Mouse (Mus musculus) hindbrain, embryonic 16.5 days (tissue): ENCODE measurements around the gene Birc7. TPM values are rescaled to one million over a fixed set of nuclear protein-coding genes. Genes with fewer than 3 reads are reported as not detected.

ENCODE experiments used
- ATAC-seq: fragments of 200-750 bp; cut with Nextera tagmentation; 2 replicates; pipeline ENCODE4 v1.8.0; 2017; ENCODE audit warnings: moderate TSS enrichment, moderate library complexity
- H3K27ac ChIP-seq: fragments of 300-500 bp; sonication (generic); 2 replicates; pipeline ENCODE4 v1.5.1; 2014; ENCODE audit warnings: low read depth, mild to moderate bottlenecking, control low read depth, low read length, moderate library complexity
- H3K27me3 ChIP-seq: fragments of 300-500 bp; sonication (generic); replicated peaks from 2 replicates; pipeline ENCODE4 v1.6.1; 2014; ENCODE audit warnings: low read length; ENCODE audit not compliant: control insufficient read depth, insufficient read depth
- H3K36me3 ChIP-seq: fragments of 300-500 bp; sonication (generic); 2 replicates; pipeline ENCODE4 v1.6.1; 2014; ENCODE audit warnings: mild to moderate bottlenecking, low read length, moderate library complexity, mixed read lengths; ENCODE audit not compliant: control insufficient read depth, insufficient read depth
- H3K4me1 ChIP-seq: fragments of 300-500 bp; sonication (generic); 2 replicates; pipeline ENCODE4 v1.6.1; 2014; ENCODE audit warnings: low read depth, low read length; ENCODE audit not compliant: control insufficient read depth, insufficient read depth
- H3K4me2 ChIP-seq: fragments of 300-500 bp; sonication (generic); 2 replicates; pipeline ENCODE4 v1.6.1; 2014; ENCODE audit warnings: mild to moderate bottlenecking, low read length, control low read depth, moderate library complexity
- H3K4me3 ChIP-seq: fragments of 300-500 bp; sonication (generic); 2 replicates; pipeline ENCODE4 v1.5.1; 2014; ENCODE audit warnings: mild to moderate bottlenecking, low read length, control low read depth, moderate library complexity
- H3K9ac ChIP-seq: fragments of 300-500 bp; sonication (generic); 2 replicates; pipeline ENCODE4 v1.6.1; 2014; ENCODE audit warnings: low read depth, mild to moderate bottlenecking, control low read depth, low read length, moderate library complexity
- H3K9me3 ChIP-seq: fragments of 300-500 bp; sonication (generic); 2 replicates; pipeline ENCODE4 v1.6.1; 2014; ENCODE audit warnings: mild to moderate bottlenecking, low read length, moderate library complexity; ENCODE audit not compliant: control insufficient read depth
- WGBS: fragments of 180-500 bp; shearing (Covaris S2); extraction: QIAGEN DNeasy Blood & Tissue Kit; methylation state at CpG from one replicate; pipeline ENCODE4 v1.1.7; 2014; 5-methylcytosine and 5-hydroxymethylcytosine counted together
- polyA plus RNA-seq: library from polyadenylated mRNA; unstranded; fragments of >200 nt; fragmentation: Nextera tagmentation; extraction: Ambion mirVana; gene quantifications from 2 replicates; pipeline ENCODE4 v1.2.1, GENCODE M21; 2015

Birc7 gene
- polyA plus RNA-seq, 1 experiment from 2014 or later = 0.13 TPM

DNA sequence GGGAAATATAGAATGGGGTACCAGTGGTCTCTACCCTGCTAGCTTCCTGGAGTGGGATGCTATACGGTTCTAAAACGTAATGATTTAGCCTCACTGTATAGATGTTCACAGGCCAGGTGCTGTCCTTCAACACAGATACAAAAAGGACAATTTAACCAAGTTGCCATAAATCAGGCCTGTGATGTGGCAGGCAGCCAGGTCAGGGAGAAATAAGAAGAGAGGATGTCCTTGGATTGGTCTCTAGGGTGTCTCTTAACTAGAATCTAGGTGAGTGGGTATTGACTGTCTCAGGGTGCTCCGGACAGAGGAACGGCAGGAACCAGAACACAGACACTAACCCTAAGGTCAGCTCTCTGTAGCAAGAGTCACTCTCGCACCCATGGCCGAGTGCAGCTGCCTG is 6.1 kb upstream of the Birc7 start:
- Histone ChIP-seq H3K9me3 (no peaks in the 10 kb centered on the region), H3K9ac (no peak overlapping the region), H3K36me3 (peaks cover 1% of the 10 kb centered on the region; the same call in 1 of the 2 replicates), H3K27me3 (no peaks in the 10 kb centered on the region), H3K27ac (no peak overlapping the region), H3K4me2 (no peak overlapping the region), H3K4me1 (peaks cover 9% of the 10 kb centered on the region), H3K4me3 (no peak overlapping the region)
- ATAC-seq = no peak
- WGBS = 86% methylated on average over 6 of the region's 6 CpGs

DNA sequence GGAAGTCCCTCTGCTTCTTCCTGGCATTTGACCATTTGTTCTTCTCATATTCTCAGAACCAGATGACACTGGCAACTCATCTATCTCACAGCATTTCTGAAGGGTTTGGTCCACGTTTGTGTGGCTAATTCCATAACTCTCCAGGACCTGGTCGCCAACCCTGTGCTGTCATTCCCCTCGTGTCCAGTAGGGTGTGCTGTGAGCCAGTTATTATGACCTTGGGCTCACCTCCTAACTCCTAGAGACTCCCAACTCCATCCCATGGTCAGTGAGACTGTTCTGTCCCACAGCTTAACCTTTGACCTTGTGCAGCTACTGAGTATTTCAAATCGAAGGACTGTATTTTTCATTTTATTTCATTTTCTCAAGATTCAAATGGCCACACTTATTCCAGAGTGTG is 3.6 kb upstream of the Birc7 start:
- ATAC-seq = no peak
- Histone ChIP-seq H3K9me3 (no peaks in the 10 kb centered on the region), H3K4me1 (no peaks in the 10 kb centered on the region), H3K27ac (no peak overlapping the region), H3K36me3 (no peaks in the 10 kb centered on the region), H3K27me3 (no peaks in the 10 kb centered on the region), H3K9ac (no peak overlapping the region), H3K4me3 (no peak overlapping the region), H3K4me2 (no peak overlapping the region)
- 5% methylated on average over 4 of the region's 4 CpGs for WGBS

DNA sequence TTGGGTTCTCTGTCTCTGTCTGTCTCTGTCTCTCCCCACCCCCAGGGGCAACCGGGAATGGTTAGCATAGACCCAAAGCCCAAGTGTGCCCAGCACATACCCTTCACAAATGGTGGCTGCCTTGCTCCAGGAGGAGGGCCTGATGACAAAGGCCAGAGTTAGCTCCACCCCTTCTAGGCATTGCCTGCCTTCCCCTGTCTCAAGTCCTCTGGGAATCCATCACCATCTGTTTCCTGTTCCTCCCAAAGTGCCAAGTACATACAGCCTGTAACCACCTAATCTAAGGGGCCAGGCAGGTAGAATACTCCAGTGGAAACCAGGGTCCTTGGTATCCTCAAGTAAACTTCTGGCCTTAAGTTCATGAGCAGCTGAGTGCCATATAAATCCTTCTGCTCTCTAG is 3.6 kb downstream of the Birc7 start:
- H3K36me3 ChIP-seq = no peaks in the 10 kb centered on the region
- no peaks in the 10 kb centered on the region for H3K9me3 ChIP-seq
- WGBS = 80% methylated on average over 1 of the region's 1 CpGs
- no peaks in the 10 kb centered on the region for H3K27me3 ChIP-seq
- no peak overlapping the region for H3K4me3 ChIP-seq
- H3K4me2 ChIP-seq = no peak overlapping the region
- no peaks in the 10 kb centered on the region for H3K4me1 ChIP-seq
- no peak overlapping the region for H3K9ac ChIP-seq
- ATAC-seq = no peak
- H3K27ac ChIP-seq = no peak overlapping the region

DNA sequence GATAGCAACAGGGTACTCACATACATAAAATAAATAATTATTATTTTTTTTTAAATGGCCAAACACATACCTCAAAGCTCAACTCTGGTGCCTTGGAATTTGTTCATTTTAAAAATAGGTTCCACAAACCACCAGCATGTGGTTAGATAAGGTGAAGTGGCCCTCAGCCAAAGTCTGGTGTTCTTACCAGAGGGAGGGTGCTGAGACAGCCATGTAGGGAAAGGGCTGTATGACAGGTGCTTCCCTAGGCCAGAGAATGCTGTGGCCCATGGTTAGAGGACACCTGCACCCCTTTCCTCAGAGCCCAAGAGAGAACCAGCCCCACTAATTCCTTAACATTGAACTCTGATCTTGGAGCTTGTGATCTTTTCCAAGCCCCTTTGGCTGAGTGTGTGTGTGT is 11.4 kb downstream of the Birc7 start:
- ATAC-seq = no peak
- Histone ChIP-seq H3K4me3 (no peak overlapping the region), H3K9me3 (no peaks in the 10 kb centered on the region), H3K27ac (no peak overlapping the region), H3K27me3 (no peaks in the 10 kb centered on the region), H3K4me1 (no peaks in the 10 kb centered on the region), H3K4me2 (no peak overlapping the region), H3K36me3 (peaks cover 4% of the 10 kb centered on the region; the same call in 1 of the 2 replicates), H3K9ac (no peak overlapping the region)

DNA sequence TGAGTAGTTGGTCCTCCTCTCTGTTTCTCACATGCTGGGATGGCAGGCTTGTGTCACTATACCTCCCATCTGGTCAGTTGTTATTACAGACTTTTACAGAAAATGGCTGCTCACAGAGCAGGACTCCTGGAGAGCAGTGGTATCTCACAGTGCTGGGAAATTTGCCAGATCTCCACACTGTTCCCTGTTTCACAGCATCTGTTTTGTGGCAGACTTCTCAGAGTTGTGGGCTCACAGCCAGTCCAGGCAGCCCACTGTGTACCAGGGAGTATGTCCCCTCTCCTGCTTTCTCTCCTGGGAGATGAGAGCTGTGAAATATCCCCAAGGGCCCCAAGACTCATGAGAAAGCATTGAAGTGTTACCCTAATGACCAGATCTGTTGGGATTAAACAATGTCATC is 13.0 kb downstream of the Birc7 start:
- 0 out of 2 replicates have a peak, but pooled peaks have one; percentile 52 for ATAC-seq
- H3K4me3 ChIP-seq = no peak overlapping the region
- no peak overlapping the region for H3K4me2 ChIP-seq
- H3K9ac ChIP-seq = no peak overlapping the region
- no peaks in the 10 kb centered on the region for H3K27me3 ChIP-seq
- peak overlapping the region; percentile 42; the same call in 1 of the 2 replicates for H3K27ac ChIP-seq
- peaks cover 4% of the 10 kb centered on the region; the same call in 1 of the 2 replicates for H3K36me3 ChIP-seq
- no peaks in the 10 kb centered on the region for H3K4me1 ChIP-seq
- H3K9me3 ChIP-seq = no peaks in the 10 kb centered on the region

DNA sequence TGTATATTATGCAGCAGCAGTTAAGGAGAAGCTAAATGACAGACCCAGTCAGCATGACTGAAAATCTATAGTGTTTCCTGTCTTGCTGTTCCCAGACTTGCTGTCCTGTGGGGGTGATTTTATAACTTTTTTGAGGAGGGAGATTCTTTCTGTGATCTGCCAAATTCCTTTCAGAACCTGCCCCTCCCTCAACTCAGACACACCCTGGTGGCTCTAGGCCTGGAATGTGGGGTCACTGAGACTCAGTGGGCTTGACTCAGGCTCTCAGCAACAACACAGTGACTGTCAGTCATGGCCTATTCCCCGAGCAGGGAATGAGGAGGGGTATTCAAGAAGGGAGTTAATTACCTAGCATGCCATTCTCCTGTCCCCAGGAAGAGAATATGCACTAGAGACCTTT is 21.1 kb downstream of the Birc7 start:
- Histone ChIP-seq H3K27ac (no peak overlapping the region), H3K4me1 (peaks cover 24% of the 10 kb centered on the region), H3K9ac (no peak overlapping the region), H3K4me2 (no peak overlapping the region), H3K27me3 (no peaks in the 10 kb centered on the region), H3K36me3 (no peaks in the 10 kb centered on the region), H3K9me3 (no peaks in the 10 kb centered on the region), H3K4me3 (no peak overlapping the region)
- 15% methylated on average over 1 of the region's 1 CpGs for WGBS
- no peak for ATAC-seq

DNA sequence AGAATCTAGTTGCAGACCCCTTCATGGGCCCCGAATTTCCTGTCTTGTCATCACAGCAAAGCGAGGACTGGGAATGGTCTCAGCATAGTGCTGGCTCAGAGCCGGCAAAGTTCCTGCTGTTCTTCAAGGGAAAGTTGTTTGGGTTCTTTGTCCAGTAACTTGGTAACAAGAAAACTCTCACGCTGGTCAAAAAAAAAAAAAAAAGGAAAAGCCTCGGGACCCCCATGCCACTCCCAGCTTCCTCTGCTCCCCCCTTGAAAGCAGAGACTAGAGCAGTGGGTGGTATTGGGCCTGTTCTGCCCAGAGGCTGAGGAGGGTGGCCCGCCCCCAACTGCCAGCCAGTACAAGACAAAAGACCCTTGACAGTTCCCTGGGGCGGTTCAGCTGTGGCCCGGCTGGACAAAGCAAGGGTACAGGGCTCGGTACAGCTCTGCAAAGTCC is 23.9 kb downstream of the Birc7 start:
- H3K9me3 ChIP-seq = no peaks in the 10 kb centered on the region
- H3K36me3 ChIP-seq = no peaks in the 10 kb centered on the region
- peak overlapping the region; percentile 53 for H3K4me3 ChIP-seq
- 2% methylated on average over 9 of the region's 9 CpGs for WGBS
- peak; percentile 78 for ATAC-seq
- peak overlapping the region; percentile 74 for H3K4me2 ChIP-seq
- H3K9ac ChIP-seq = peak overlapping the region; percentile 73
- H3K4me1 ChIP-seq = peaks cover 25% of the 10 kb centered on the region
- H3K27ac ChIP-seq = peak overlapping the region; percentile 68
- H3K27me3 ChIP-seq = no peaks in the 10 kb centered on the region

DNA sequence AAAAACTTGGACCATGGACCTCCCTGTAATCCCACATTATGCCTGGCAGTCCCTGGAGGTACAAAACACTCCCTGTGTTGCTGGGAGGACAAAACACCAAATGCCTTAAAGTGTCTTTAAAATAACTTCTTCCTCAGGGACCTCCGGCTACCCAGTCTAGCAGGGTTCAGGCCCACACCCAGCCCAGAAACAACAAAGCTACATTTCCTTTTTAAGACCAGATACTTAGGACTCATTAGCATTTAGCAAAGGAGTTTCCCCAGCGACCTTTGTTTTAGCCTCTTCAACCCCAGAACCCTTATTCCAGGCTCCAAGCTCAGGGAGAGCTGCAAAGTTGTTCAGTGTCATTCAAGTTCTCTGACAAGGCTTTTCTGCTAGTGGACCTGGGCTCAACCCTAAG is 24.8 kb downstream of the Birc7 start:
- H3K36me3 ChIP-seq = no peaks in the 10 kb centered on the region
- H3K27ac ChIP-seq = peak overlapping the region; percentile 68
- WGBS = 9% methylated on average over 2 of the region's 2 CpGs
- H3K9me3 ChIP-seq = no peaks in the 10 kb centered on the region
- H3K9ac ChIP-seq = peak overlapping the region; percentile 73
- peaks cover 25% of the 10 kb centered on the region for H3K4me1 ChIP-seq
- H3K27me3 ChIP-seq = no peaks in the 10 kb centered on the region
- no peak for ATAC-seq
- peak overlapping the region; percentile 74 for H3K4me2 ChIP-seq
- H3K4me3 ChIP-seq = peak overlapping the region; percentile 53

DNA sequence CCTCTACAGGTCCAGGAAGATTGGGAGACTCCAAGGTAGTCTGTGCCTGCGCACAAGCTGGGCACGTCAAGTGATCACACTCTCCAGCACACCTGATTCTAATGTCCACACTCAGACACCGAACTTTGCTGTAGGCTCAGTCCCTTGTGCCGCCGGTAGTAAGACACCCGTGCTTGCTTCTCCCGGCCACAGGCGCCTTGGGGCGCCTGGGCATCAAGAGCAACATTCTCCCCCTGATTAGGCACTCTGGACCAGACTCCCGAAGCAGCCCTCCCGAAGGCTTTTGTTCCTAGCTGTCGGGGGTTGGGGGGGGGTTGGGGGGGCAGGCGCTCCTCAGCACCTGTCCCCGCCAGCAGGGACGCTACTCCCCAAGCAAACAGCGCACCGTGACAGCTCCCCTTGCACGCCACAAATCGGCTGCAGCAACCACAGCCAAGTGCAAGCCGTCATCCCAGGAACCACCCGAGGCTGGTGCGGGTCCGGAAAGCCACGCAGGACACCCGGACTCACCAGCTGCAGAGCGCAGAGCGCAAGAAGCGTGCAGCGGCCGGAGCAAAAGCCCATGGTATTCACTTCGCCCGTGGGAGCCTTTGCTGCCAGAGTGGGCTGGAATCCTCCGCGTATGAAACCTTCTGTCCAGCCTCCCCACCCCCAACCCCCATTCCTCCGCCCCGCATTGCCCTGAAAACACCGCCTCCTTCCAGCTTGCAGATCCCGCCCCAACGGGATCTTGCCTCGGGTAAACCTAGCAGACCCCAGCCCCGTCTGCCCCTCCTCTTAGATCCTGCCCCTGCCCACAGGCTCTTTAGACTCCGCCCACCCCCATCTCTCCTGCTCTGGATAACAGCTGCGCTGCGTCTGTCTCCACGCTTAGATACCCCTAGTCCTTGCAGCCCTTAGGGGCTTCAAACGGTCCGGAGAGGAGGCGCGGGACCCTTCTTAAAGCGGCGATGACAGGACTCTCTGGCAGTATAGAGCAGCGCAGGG is 25.5 kb downstream of the Birc7 start, which contains the start of gene Nkain4:
TSS of gene Nkain4 (minus strand) at position 639 of the 987 bp plus-strand sequence.
- peak within 1 kb of the TSS; percentile 73 for H3K9ac ChIP-seq
- WGBS = under 1% methylated on average over 52 of the region's 52 CpGs
- H3K27ac ChIP-seq = peak within 1 kb of the TSS; percentile 68
- H3K36me3 ChIP-seq = no peaks in the 10 kb centered on the region
- H3K4me2 ChIP-seq = peak within 1 kb of the TSS; percentile 74
- peak within 1 kb of the TSS; percentile 53 for H3K4me3 ChIP-seq
- H3K9me3 ChIP-seq = no peaks in the 10 kb centered on the region
- H3K27me3 ChIP-seq = no peaks in the 10 kb centered on the region
- H3K4me1 ChIP-seq = peaks cover 25% of the 10 kb centered on the region
- ATAC-seq = peak; percentile 90
